Mouse (Mus musculus): ENCODE data around the gene Dclk1.

Gene Dclk1

DNA sequence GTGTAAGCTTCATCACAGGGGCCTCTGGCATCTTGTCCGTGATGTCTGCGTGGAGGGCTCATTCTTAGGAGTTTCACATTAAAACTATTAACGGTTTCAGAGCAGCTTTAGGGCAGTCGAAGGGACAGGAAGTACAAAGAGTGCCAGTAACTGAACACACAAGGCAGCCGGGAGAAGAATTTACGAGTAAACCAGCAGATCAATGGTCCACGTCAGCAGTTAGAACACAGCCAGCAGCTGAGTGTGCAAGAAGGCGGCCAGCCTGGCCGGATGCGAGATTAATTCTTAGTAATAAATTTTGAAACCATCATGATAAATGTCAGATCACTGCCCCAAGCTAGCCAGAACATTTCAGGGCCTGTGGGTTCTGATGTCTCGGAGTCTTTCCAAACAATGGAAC, 94.7 kb downstream of the Dclk1 start:
- DNase-seq (ENCODE audit: low spot score): no peak

GRCm38 (mm10) chr3:55337671-55338070, 95.5 kb downstream of the Dclk1 start:
- no peak for DNase-seq (ENCODE audit: low spot score)

DNA sequence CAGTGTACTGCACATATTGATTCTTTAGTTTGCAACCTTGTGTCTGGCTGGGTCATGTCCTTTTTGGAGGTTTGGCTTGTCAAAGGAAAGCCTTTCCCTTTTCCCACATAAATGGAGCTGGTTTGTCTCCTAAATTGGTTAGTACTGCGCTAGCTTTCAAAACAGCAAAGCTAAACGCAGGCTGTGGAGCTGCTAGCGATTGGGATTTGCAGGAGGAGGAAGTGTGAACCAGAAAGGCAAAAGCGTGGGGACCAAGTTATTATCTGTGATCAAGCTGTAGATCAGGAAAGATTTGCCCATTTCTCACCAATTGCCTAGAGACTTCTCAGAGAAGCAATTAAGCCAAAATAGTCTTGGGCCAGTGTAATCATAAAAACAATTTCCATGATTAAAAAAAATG, 100.3 kb downstream of the Dclk1 start:
- no peak for DNase-seq (ENCODE audit: low spot score)

GRCm38 (mm10) chr3:55347371-55348025, 105.3 kb downstream of the Dclk1 start:
- no peak for DNase-seq (ENCODE audit: low spot score)

DNA sequence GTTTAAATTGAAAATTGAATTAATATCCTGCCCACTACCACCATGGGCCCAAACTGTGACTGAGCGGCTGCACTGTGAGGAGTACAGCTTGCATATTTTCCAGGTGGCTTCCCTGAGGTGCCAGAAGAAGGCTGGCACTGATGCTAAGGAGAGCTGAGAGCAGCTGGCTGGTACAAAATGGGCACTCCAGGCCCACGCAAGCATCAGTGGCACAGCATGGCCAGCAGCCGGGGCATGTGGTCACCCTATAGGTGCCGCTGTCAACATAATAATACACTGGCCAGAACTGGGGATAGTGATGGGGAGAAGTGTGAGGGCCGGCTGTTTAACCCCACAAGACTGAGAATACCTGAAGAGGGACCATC, 105.8 kb downstream of the Dclk1 start:
- DNase-seq (ENCODE audit: low spot score): no peak

DNA sequence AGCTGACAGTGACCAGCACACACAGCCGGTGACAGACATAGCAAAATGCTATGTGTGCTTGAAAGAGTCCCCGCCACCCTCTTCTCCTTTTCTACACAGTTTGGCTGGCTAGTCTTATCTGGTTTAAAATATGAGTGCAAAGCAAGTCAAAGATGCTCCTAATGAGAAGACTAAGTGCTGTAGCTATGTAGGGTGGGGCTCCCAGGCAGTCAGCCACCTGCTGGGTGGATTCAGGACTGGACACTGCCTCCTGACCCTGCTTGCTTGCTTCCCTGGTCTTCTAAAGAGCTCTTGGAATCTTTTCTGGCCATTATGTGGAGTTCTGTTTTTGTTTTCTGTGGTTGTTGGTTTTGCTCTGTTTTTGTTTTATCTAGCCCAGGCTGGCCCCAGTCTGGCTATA, 108.0 kb downstream of the Dclk1 start:
- DNase-seq (ENCODE audit: low spot score): no peak

- DNase-seq (ENCODE audit: low spot score): no peak
These were observed 109.3 kb downstream of the Dclk1 start for GRCm38 (mm10) chr3:55351281-55352052.

GRCm38 (mm10) chr3:55352529-55352928, 110.4 kb downstream of the Dclk1 start:
- no peak for DNase-seq (ENCODE audit: low spot score)

DNA sequence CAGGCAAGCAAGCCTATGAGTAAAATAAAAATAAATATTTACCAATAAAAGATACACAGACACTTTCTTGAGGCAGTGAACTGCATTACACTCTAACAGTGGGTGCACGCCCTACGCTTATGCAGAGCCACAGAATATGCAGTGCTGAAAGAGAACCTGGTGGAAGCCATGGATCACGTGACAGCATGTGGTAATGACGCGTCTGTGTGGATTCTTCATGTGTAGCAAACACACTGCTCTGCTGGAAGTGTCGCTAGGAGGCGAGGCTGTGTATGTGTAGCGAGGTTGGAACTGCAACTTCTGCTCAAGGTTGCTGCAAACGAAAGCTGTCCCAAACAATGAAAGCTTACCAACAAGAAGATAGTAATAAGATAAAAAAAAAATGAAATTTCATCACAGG, 111.0 kb downstream of the Dclk1 start:
- no peak for DNase-seq (ENCODE audit: low spot score)

- peak; percentile 13 for DNase-seq (ENCODE audit: low spot score)
These were observed 111.8 kb downstream of the Dclk1 start for GRCm38 (mm10) chr3:55353909-55354511.

DNA sequence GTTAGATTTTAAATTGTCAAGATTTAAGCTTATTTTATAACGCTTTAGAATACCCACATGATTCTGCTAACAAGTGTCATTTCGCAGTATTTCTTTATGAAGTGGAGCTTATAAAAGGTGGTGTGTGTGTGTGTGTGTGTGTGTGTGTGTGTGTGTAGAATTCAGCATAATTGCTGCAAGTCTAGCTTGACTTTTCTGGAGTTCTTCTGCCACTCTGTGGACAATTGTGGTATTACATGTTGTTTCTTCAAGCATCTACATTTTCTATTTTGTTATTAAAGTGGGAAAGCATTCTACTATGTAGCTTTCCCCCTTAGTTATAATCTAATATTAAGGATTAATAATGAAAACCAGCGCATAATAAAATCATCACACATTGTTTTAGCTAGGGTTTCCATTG, 112.6 kb downstream of the Dclk1 start:
- peak; percentile 62 for DNase-seq (ENCODE audit: low spot score)

GRCm38 (mm10) chr3:55358486-55358885, 116.3 kb downstream of the Dclk1 start:
- no peak for DNase-seq (ENCODE audit: low spot score)

GRCm38 (mm10) chr3:55360836-55361235, 118.7 kb downstream of the Dclk1 start:
- DNase-seq (ENCODE audit: low spot score): no peak

DNA sequence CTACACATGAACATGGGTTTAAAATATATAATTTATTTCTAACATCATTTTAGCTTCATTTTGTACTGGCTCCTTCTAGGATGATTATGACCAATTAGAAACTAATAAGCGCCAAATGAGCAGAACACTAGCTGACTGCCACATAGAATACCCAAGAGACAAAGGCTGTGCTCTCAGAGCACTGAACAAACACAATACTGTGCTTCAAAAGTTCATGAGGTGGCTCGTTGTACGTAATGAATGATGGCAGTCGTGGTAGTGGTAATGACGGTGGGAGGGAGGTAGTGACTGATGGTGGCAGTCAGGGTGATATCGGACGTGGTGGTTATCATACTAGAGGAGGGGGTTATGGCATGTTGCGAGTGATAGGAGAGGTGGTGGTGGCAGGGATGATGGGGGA, 125.0 kb downstream of the Dclk1 start:
- DNase-seq (ENCODE audit: low spot score): no peak

DNA sequence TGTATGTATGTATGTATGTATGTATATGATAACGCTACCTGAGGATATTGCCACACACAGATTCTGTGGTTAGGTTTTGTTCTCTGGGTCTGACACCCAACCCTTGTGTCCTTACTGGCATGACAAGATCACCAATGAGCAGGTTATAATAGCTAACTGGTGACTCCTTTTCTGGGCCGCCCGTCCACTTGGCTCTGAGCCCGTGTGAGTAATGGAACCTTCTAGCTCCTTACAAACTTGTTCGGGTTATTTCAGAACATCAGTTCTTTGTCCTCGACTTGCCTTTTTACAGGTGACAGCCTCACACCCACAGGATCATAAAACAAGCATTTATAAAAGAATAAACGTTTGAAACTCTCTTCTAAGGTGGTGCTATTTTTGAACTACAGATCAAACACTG, 127.0 kb downstream of the Dclk1 start:
- DNase-seq (ENCODE audit: low spot score): no peak

- peak; percentile 31 for DNase-seq (ENCODE audit: low spot score)
These were observed 131.5 kb downstream of the Dclk1 start for GRCm38 (mm10) chr3:55373689-55374088.

DNA sequence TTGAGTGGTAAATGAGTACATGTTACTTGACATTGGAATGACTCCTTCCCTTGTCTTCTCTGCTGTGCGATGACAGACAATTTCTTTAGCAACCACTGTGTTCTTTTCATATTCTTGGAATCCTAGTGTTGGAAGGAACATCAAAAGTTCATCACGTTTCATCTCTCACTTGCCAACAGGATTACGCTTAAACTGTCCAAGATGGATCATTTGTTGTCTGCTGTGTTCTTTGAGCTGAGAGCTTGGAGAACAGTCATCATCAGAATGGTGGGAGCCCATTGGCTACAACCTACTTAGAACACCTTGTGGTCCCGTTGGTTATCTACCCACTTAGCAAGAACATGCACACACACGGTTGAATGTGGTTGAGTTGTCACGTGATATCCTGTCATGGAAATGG, 136.4 kb downstream of the Dclk1 start:
- no peak for DNase-seq (ENCODE audit: low spot score)

DNA sequence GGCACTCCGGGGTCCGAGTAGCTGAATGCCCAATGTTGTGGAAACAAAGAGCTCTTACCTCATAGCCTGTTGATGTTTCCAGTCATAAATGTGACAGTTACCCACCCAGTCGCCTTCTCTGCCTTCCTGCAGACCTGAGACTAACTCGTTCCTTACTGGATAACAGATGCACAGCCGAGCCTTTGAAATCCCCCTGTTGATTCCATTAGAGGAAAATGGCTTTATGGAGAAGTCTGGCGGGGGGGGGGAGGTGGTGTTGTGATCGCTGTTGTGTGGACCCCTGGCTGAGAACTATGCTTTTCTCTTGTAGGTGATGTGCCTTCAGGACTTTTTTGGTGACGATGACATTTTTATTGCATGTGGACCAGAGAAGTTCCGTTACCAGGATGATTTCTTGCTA, 138.3 kb downstream of the Dclk1 start:
- DNase-seq (ENCODE audit: low spot score): no peak

GRCm38 (mm10) chr3:55392605-55393004, 150.4 kb downstream of the Dclk1 start:
- DNase-seq (ENCODE audit: low spot score): no peak

GRCm38 (mm10) chr3:55393549-55393948, 151.4 kb downstream of the Dclk1 start:
- DNase-seq (ENCODE audit: low spot score): no peak

- DNase-seq (ENCODE audit: low spot score): no peak
These were observed 154.6 kb downstream of the Dclk1 start for GRCm38 (mm10) chr3:55396792-55397191.

DNA sequence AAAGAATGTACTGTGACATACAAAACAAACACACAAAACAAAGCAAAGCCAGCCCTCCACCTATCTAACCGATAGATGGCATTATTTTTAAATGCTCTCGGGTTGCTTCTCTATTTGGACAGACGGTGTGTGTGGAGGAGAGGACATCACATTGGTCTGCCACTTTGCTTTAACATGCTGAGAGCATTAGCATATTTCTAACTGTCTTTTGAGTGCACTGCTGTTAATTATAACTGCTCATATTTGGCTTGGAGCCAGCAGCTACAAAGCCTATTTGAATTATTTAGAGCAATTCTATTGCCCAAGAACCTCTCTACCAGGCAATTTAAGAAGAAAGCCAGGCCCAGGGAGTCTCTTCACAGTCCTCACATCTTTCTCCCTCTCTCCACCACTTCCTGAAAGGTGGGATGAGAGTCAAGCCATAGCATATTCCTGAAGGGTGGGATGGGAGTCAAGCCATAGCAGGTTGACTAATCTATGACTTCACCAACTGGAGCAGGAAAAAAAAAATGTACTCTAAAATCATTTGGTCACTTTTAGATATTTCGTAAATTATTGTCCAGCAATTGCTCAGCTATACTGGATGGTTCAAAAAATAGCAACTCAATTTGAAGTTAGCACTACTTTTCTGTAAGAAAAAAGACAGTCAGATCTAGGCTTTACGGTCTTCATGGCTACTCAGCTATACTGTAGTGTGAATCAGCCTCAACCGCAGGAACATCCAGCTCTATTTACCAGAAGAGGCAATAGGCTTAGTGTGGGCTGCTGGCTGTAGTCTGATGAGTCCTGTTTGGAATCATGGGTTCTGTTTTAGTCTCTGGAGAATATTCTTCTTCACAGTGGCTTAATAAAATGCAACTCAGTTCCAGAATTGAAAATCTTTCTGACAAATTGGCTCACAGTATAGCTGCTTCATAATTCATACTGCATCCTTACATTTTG, 155.9 kb downstream of the Dclk1 start:
- no peak for DNase-seq (ENCODE audit: low spot score)

Measured in ovary, postnatal 14 days (tissue).